Mouse (Mus musculus): ENCODE results near the gene Klf5. TPM values are rescaled to one million over a fixed set of nuclear protein-coding genes. Genes with fewer than 3 reads are reported as not detected.

Klf5 gene
- total RNA-seq (2018; cell fraction: chromatin; rRNA removed): 1 to 10 TPM in 4 of 26 experiments, under 1 TPM in 2, not detected in 20; 0.19 to 1.8 (median 1.2) TPM
- 1 to 10 TPM in 2 of 26 experiments, under 1 TPM in 6, not detected in 18; 0.03 to 1.1 (median 0.18) TPM for total RNA-seq (2018; cell fraction: cytosol; rRNA removed)
- total RNA-seq (2018; cell fraction: nucleus; rRNA removed): 1 to 10 TPM in 2 of 26 experiments, under 1 TPM in 3, not detected in 21; 0.54 to 2.3 (median 0.88) TPM
- polyA plus RNA-seq (2018): not detected in 3 replicates

DNA sequence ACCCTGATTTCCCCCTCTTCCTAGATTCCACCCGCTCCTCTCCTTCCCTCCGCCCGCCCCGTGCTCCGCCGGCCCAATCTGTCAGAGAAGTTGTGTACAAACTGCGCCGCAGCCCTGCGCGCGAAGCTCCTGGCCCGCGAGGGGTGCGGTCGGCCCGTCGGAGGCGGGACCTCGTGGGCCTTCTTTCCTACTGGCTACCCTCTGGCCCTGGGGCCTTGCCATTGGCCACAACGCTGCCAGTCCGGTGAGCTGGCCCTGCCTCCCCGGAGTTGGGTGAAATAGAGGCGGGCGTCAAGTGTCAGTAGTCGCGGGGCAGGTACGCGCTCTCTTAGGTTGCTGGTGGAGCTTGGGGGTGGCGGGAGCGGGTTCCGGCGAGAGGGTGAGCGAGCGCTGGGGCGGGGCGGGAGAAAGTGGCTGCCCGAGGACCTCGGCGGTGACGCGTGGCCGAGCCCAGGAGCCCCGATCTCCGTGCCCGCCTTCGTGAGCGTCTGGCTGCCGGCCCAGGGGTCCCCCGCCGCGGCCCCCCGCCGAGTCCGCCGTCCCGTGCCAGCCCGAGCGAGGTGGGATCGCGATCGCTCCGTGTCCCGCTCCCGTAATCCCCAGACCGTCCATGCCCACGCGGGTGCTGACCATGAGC lies at the start of gene Klf5:
Gene Klf5, plus strand, starts transcription at position 307 of the 637 bp plus-strand sequence.
- no peaks in the 10 kb centered on the region for H3K36me3 ChIP-seq (ENCODE audit: inconsistent target)
- H3K4me3 ChIP-seq (ENCODE audit: inconsistent target): no peak within 1 kb of the TSS
- no peak within 1 kb of the TSS for H3K27ac ChIP-seq
- H3K79me2 ChIP-seq (ENCODE audit: inconsistent target): no peaks in the 10 kb centered on the region
- WGBS (ENCODE audit: missing documents): under 1% methylated on average over 66 of the region's 67 CpGs

DNA sequence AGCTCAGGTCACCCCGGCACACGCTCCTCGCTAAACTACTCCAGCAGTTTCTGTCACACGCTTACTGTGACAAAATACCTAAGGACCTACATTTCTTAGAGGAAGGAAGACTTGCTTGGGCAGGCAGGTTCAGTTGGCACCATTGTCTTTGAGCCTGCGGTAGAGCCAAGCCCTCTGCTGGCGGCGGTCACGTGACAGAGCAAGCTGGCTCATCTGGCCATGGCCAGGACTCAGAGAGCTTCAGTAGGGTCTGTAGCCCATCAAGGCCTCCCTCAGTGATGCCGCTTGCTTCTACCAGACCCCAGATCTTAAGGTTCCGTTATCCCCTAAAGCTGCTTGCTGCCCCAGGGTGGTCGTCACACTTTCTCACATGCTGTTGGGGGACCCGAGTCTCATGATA lies 36.5 kb upstream of the Klf5 start:
- Histone ChIP-seq H3K79me2 (ENCODE audit: inconsistent target) (no peaks in the 10 kb centered on the region), H3K27ac (no peak overlapping the region), H3K36me3 (ENCODE audit: inconsistent target) (no peaks in the 10 kb centered on the region), H3K4me3 (ENCODE audit: inconsistent target) (no peak overlapping the region)
- 98% methylated on average over 12 of the region's 12 CpGs for WGBS (ENCODE audit: missing documents)

DNA sequence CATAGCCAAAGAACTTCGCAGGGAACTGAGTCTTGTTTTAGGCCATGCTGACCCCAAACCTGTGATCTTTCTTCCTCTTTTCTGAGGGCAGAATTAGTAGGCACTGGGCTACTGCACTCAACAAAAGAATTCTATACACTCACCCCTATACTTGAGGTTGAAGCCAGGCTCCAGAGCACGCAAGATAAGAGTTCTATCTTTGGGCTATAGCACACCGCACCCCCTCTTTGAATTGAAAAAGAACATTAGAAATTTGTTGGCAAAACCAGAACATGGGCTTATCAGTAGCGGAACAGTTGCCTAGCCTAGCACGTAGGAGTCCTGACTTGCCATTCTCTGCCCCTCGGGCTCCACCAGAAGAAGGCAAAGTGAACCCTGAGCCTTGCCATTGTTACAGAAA lies 34.7 kb upstream of the Klf5 start:
- no peak overlapping the region for H3K4me3 ChIP-seq (ENCODE audit: inconsistent target)
- 79% methylated on average over 6 of the region's 6 CpGs for WGBS (ENCODE audit: missing documents)
- H3K27ac ChIP-seq: no peak overlapping the region

DNA sequence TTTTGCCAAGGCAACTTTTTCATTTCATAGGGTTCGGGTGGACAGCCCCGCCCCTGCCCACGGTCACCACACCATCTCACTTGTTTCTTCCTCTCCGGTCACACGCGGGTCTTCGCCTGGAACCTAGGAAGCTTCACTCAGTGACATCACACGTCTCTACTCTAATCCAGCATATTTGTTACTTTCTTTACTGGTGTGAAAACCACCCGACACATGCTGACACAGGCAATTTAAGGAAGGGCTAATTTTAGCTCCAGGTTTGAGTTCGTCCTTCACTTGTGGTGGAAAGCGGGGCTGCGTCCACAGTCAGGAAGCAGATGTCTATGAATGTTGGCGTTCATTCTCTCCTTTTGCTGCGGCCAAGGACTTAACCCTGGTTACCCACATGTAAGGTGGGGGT lies 32.7 kb upstream of the Klf5 start:
- H3K27ac ChIP-seq: no peak overlapping the region
- H3K4me3 ChIP-seq (ENCODE audit: inconsistent target): no peak overlapping the region
- no peaks in the 10 kb centered on the region for H3K36me3 ChIP-seq (ENCODE audit: inconsistent target)
- 9% methylated on average over 14 of the region's 14 CpGs for WGBS (ENCODE audit: missing documents)
- no peaks in the 10 kb centered on the region for H3K79me2 ChIP-seq (ENCODE audit: inconsistent target)

More for the DNA sequence above, 34.7 kb upstream of the Klf5 start:
- H3K36me3 ChIP-seq (ENCODE audit: inconsistent target): no peaks in the 10 kb centered on the region
- no peaks in the 10 kb centered on the region for H3K79me2 ChIP-seq (ENCODE audit: inconsistent target)

DNA sequence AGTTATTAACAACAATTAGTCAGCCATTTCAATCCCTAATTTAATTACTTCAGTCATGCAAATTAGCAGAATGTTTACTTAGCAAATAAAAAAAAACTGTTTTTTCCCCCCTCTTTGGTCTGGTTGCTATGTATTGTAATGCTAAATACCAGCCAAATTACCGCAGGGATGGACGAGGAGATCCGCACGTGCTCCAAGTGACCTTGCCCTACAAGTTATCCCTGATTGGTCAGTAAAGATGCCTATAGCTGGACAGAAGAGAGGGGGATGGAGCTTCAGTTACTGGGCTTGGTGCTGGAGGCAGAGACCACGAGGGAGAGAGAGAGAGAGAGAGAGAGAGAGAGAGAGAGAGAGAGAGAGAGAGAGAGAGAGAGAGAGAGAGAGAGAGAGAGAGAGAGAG lies 31.7 kb upstream of the Klf5 start:
- Histone ChIP-seq H3K27ac (no peak overlapping the region), H3K4me3 (ENCODE audit: inconsistent target) (no peak overlapping the region), H3K79me2 (ENCODE audit: inconsistent target) (no peaks in the 10 kb centered on the region), H3K36me3 (ENCODE audit: inconsistent target) (no peaks in the 10 kb centered on the region)
- WGBS (ENCODE audit: missing documents): 94% methylated on average over 4 of the region's 5 CpGs

DNA sequence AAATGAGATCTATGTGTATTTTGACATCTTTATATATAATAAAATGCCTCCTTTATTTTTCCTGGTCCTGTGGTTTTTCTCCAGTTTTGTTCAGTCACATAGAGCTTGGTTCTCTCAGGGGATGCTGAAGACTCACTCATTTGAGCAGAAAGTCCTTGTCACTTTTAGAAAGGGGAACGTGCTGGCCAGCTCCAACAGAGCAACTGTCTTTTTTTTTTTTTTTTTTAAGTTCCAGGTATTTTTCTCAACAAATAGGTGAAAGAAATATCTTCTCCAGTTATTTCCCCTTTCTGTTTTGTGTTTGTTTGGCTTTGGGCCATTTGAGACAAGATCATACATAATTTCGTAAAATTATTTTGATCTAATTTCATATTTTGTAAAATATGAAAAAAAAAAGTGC lies 24.4 kb upstream of the Klf5 start:
- 57% methylated on average over 2 of the region's 2 CpGs for WGBS (ENCODE audit: missing documents)
- no peaks in the 10 kb centered on the region for H3K36me3 ChIP-seq (ENCODE audit: inconsistent target)
- H3K4me3 ChIP-seq (ENCODE audit: inconsistent target): no peak overlapping the region
- H3K27ac ChIP-seq: no peak overlapping the region
- H3K79me2 ChIP-seq (ENCODE audit: inconsistent target): no peaks in the 10 kb centered on the region

DNA sequence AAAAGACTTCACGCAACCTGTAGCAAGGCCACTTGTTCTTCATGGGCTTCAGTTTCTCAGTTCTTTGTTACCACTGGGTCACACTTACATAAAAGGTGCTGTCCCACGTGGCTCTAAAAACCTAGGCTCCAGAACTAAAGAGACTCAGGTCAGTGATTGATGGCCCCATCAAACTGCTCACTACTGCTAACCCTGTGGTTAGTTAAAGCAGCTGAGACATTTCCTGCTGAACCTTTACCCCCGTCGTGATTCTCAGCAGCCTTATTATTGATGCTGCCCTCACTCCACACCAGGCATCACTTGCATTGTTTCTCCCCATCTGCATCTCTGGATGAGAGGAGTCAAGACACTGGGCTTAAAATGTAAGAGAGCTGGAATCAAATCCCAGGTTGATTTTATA lies 22.7 kb upstream of the Klf5 start:
- Histone ChIP-seq H3K36me3 (ENCODE audit: inconsistent target) (no peaks in the 10 kb centered on the region), H3K27ac (no peak overlapping the region), H3K79me2 (ENCODE audit: inconsistent target) (no peaks in the 10 kb centered on the region), H3K4me3 (ENCODE audit: inconsistent target) (no peak overlapping the region)
- WGBS (ENCODE audit: missing documents): 26% methylated on average over 4 of the region's 4 CpGs

DNA sequence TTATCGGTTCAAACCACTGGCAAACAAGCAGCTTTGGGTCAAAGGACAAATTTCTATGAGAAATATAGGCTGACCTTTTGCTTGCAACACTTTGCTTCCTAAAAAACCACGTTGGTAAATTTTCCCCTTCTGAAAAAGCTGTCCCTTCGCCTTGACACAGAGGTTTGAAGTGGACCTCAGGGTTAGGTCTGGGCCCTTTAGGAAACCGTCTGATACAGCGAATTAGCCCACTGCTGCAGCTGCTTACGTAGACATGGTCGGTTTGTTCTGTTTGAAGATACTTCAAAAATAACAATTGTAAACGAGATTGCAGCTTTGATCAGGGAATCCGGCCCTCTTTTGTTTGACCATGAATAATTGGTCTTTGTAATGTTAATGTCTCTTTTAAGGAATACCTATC lies 20.2 kb upstream of the Klf5 start:
- no peak overlapping the region for H3K27ac ChIP-seq
- H3K79me2 ChIP-seq (ENCODE audit: inconsistent target): no peaks in the 10 kb centered on the region
- H3K36me3 ChIP-seq (ENCODE audit: inconsistent target): no peaks in the 10 kb centered on the region
- 74% methylated on average over 9 of the region's 9 CpGs for WGBS (ENCODE audit: missing documents)
- no peak overlapping the region for H3K4me3 ChIP-seq (ENCODE audit: inconsistent target)

DNA sequence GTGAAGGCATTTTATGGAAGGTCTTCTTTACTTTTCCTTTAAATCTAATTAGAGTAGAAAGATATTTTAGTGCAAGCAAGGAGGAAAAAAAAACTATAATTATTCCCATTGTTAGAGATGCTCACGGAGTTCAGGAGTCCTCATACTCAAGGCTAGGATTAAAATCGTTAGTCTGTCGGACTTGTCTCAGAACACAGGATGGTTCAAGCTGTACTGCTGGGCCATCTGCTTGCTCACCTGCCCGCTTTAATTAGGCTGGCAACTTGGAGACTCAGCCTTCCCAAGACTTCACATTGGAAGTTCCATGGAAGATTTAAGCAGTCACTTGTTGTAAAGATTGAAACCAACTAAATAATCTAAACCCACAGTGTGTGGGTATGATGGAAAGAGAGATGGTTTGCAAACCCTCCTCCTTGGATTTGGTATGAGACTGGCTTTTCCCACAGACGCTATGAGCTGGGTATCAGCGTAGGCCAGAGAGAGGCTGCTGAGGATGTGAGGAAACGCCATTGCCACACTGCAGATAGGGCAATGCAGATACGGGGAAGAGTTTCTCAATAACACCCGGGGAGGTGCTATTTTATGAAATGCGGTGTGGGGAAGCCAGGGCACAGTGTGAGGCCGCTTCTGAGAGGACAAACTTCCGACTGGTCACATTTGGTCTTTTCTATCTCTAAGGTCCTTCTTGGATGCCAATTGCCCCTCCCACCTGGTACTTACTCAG lies 19.6 kb upstream of the Klf5 start:
- H3K79me2 ChIP-seq (ENCODE audit: inconsistent target): no peaks in the 10 kb centered on the region
- H3K36me3 ChIP-seq (ENCODE audit: inconsistent target): no peaks in the 10 kb centered on the region
- no peak overlapping the region for H3K27ac ChIP-seq
- no peak overlapping the region for H3K4me3 ChIP-seq (ENCODE audit: inconsistent target)
- 56% methylated on average over 12 of the region's 12 CpGs for WGBS (ENCODE audit: missing documents)

DNA sequence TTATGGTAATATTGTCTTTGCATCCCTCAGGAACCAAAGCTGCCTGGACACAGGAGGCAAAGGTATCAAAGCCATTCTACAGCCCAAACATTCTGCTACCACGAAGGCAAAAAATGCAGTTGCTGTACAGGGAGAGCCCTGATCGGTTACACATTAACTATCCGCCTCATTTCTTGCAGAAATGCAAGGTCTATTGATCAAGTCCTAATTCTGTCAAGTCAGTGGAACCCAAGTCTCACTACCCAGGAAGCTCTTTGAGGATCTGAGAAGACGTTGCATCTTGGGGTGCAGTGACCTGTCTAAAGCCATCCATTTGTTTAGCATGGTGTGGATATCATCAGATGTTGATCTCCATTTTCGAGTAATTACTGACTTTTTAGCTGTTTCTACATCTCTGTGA lies 18.1 kb upstream of the Klf5 start:
- Histone ChIP-seq H3K36me3 (ENCODE audit: inconsistent target) (no peaks in the 10 kb centered on the region), H3K4me3 (ENCODE audit: inconsistent target) (no peak overlapping the region), H3K79me2 (ENCODE audit: inconsistent target) (no peaks in the 10 kb centered on the region), H3K27ac (no peak overlapping the region)
- 86% methylated on average over 5 of the region's 5 CpGs for WGBS (ENCODE audit: missing documents)

DNA sequence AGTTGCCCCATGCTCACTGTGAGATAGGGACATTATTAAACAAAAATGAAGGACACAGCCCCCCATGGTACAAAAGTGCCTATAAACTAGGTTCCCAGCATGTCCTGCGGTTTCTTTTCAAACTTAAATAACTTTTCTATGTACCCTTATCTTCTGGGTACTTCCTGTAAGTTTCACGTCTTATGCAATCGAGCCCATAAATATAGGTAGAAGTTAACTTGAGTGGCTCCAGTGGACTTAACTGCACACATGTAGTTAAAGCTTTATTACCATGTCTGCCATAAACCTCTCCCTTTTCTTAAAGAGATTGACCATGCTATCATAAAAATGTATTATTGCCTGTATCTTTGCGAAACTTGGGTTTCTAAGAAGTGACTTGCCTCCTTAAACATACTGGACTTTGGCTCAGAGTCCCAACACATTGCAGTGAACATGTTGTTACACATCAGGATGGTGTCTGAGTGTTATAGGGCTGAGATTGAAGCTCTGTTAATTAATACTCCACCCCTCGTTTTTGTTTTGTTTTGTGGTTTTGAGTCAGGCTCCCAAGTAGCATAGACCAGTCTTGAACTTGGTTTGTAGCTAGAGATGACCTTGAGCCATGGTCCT lies 17.6 kb upstream of the Klf5 start:
- H3K79me2 ChIP-seq (ENCODE audit: inconsistent target): no peaks in the 10 kb centered on the region
- 45% methylated on average over 5 of the region's 5 CpGs for WGBS (ENCODE audit: missing documents)
- no peak overlapping the region for H3K27ac ChIP-seq
- no peaks in the 10 kb centered on the region for H3K36me3 ChIP-seq (ENCODE audit: inconsistent target)
- no peak overlapping the region for H3K4me3 ChIP-seq (ENCODE audit: inconsistent target)

DNA sequence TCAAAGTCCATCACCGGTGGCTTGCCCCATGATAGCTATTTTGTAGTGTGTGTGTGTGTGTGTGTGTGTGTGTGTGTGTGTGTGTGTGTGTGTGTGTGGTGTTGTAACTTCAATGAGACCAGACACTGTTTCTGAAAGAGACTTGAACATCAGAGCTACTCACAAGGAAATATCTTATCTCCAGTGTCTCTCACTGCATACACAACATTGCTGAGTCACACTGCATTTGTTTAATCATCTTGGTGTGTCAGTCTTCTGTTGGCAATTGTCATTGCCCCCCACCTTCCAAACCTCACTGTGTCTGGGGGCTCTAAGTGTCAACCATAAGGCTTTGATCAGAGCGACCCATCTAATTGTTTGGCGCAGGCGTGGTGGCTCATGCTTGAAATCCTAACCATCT lies 13.0 kb upstream of the Klf5 start:
- Histone ChIP-seq H3K79me2 (ENCODE audit: inconsistent target) (no peaks in the 10 kb centered on the region), H3K4me3 (ENCODE audit: inconsistent target) (no peak overlapping the region), H3K36me3 (ENCODE audit: inconsistent target) (no peaks in the 10 kb centered on the region), H3K27ac (no peak overlapping the region)
- 89% methylated on average over 1 of the region's 4 CpGs for WGBS (ENCODE audit: missing documents)

DNA sequence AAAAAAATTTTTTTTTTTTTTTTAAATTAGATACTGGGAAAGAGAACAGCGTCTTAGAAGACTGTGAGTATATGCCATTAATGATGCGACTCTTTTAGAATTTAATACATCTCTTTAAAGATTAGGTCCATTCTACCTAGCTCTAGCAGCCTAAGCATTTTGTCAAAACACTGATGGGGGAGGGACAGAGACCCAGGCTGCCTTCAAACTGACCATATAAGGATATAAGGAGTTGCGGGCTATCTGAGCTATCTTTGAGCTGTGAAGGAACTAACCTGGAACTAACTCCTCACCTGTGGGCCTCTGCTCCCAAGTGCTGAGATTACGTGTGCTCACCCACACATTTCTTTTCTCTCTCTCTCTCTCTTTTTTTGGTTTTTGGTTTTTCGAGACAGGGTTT lies 6.3 kb upstream of the Klf5 start:
- H3K79me2 ChIP-seq (ENCODE audit: inconsistent target): no peaks in the 10 kb centered on the region
- no peaks in the 10 kb centered on the region for H3K36me3 ChIP-seq (ENCODE audit: inconsistent target)
- H3K4me3 ChIP-seq (ENCODE audit: inconsistent target): no peak overlapping the region
- WGBS (ENCODE audit: missing documents): 91% methylated on average over 4 of the region's 5 CpGs
- H3K27ac ChIP-seq: no peak overlapping the region

DNA sequence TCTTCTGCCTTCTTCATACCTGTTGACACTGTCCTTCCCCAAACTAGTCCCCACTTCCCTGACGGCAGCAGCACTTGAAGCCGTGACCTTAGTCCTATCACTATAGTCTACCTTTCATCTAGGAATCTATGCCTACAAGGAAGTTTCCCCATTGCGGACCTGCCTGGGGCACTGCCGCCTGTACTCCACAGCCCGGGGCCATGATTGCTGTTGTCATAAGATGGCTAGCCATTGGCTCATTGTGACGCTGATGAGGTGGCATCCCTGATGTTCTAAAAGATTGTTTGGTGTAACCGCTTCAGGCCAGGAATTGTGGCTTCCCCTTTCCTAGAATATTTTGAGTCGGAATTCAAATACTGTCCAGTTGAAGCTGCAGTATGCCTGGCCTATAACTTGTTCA lies 4.1 kb upstream of the Klf5 start:
- H3K79me2 ChIP-seq (ENCODE audit: inconsistent target): no peaks in the 10 kb centered on the region
- H3K27ac ChIP-seq: no peak overlapping the region
- H3K36me3 ChIP-seq (ENCODE audit: inconsistent target): no peaks in the 10 kb centered on the region
- WGBS (ENCODE audit: missing documents): 96% methylated on average over 8 of the region's 8 CpGs
- H3K4me3 ChIP-seq (ENCODE audit: inconsistent target): no peak overlapping the region
